Mouse (Mus musculus): ENCODE data around the gene Hnrnpc. TPM values are rescaled to one million over a fixed set of nuclear protein-coding genes. Genes with fewer than 3 reads are reported as not detected.
"Not testable (repeated sequence)": the region's sequence is repeated elsewhere in the genome, so short reads cannot be mapped to it uniquely, and the experiment has no call there.

The Hnrnpc gene
- polyA plus RNA-seq, 1 experiment from 2014 or later: 770 TPM

DNA sequence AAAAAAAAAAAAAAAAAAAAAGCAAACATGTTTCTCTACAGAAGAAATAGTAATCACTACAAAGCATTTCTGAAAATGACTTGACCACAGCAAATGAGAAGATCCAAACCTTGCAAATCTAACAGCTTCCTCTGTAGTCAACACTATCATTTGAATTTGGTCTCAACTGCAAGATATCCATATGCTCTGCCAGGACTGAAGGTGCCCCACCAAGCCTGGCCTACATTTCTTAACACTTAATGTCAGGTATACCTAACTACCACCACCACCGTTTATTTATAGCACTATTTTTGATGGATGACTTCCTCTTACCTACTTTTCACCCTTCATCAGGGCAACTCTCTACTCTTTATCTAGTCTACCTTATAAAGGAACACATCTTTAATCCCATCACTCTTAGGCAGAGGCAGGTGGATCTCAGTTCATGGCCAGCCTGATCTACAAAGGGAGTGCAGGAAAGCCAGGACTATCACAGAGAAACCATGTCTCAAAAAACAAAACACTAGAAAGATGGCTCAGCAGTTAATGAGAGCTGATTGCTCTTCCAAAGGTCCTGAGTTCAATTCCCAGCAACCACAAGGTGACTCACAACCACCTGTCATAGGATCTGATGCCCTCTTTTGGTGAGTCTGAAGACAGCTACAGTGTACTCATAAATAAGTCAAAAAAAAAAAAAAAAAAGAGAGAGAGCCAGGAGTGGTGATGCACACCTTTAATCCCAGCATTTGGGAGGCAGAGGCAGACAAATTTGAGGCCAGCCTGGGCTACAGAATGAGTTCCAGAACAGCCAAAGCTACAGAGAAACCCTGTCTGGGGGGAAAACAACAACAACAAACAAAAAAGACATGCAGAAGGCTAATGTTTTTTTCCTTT, 2.3 kb downstream of the Hnrnpc start:
- Histone ChIP-seq H3K36me3 (peaks cover 14% of the 10 kb centered on the region), H3K9ac (replicated peaks) (no peak overlapping the region), H3K27me3 (no peaks in the 10 kb centered on the region), H3K4me2 (replicated peaks) (peak overlapping the region; percentile 74), H3K9me3 (no peaks in the 10 kb centered on the region), H3K27ac (replicated peaks) (no peak overlapping the region), H3K4me1 (peaks cover 25% of the 10 kb centered on the region), H3K4me3 (peak overlapping the region; percentile 93)
- WGBS: 97% methylated on average over 1 of the region's 1 CpGs
- no peak for ATAC-seq (ENCODE audit: low FRiP score, low read depth)

DNA sequence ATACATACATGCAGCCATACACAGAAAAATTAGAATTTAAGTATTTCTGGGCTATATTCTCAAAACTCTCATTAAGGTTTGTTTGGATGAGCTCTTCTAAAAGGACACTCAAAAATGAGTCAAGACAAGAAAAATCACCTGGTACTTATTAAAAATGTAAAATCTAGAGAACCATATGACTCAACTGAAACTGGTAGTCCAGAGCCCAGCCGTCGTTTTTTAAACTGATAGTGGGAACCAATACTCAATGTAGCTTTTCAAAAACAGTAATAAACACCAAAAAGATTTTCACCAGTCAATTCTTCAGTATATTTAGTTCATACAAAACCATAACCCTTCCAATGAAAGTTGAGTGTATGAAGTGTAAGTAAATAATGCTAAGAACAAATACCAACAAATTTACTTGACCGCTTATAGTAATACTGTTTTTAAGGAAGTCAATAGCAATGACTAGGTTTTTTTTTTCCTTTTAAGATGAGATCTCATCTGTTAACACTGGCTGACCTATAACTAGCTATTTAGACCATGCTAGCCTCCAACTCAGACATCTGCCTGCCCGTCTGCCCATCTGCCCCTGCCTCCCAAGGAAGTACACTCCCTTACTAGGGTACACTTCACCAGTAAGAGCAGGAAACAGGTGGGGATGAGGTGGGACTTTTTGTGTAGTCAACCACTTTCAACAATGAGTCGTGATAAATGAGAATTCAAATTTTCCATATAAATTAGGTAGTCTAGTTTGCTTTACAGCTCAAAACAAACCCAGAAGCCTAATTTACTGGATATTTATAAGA, 3.5 kb downstream of the Hnrnpc start:
- 0 out of 2 replicates have a peak overlapping the region, but pooled peaks have one; percentile 31 for H3K4me2 ChIP-seq (replicated peaks)
- H3K9me3 ChIP-seq: no peaks in the 10 kb centered on the region
- no peak overlapping the region for H3K9ac ChIP-seq (replicated peaks)
- H3K27me3 ChIP-seq: no peaks in the 10 kb centered on the region
- H3K4me1 ChIP-seq: peaks cover 25% of the 10 kb centered on the region
- H3K4me3 ChIP-seq: peak overlapping the region; percentile 15; the same call in 1 of the 2 replicates
- peaks cover 24% of the 10 kb centered on the region for H3K36me3 ChIP-seq
- ATAC-seq (ENCODE audit: low FRiP score, low read depth): no peak
- 76% methylated on average over 5 of the region's 5 CpGs for WGBS
- no peak overlapping the region for H3K27ac ChIP-seq (replicated peaks)

DNA sequence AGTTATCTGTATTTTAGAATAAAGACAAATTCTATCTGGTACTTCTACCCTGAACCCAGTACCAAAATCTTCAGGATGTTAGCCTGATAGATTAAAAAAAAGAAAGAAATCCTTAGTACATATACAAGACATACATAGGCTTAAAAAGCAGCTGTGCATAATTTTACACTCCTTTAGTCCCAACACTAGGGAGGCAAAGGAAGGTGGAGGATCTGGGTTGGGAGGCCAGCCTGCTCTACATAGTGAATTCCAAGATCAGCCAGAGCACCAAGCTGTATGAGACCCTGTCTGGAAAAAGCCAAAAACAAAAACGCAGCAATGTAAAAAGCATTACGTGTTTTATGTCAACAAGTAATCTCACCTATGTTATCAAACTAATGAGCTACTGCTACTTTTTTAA, 4.3 kb downstream of the Hnrnpc start:
- Histone ChIP-seq H3K27me3 (no peaks in the 10 kb centered on the region), H3K4me1 (peaks cover 25% of the 10 kb centered on the region), H3K27ac (replicated peaks) (no peak overlapping the region), H3K9ac (replicated peaks) (no peak overlapping the region), H3K9me3 (no peaks in the 10 kb centered on the region), H3K36me3 (peaks cover 28% of the 10 kb centered on the region), H3K4me3 (no peak overlapping the region), H3K4me2 (replicated peaks) (0 out of 2 replicates have a peak overlapping the region, but pooled peaks have one; percentile 22)
- WGBS: 90% methylated on average over 2 of the region's 2 CpGs
- no peak for ATAC-seq (ENCODE audit: low FRiP score, low read depth)

DNA sequence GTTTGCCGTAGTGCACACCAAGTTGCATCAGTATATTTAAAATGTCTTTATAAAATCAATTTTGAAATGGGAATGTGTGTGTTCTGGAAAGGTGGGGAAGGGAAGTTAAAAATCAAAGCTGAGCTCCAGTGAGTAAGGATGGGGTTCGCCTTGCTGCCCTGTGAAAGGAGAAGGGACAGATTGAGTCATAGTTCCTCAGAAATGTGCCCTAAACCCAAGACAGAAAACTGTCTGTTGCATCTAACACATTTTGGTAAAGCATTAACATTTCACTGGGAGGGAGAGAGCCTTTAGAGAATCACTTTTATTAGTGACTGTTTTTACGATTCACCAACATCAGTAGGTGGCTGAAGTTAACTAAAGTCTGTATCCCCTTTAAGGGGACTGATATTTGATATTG, 5.4 kb downstream of the Hnrnpc start:
- not testable (repeated sequence) for H3K9me3 ChIP-seq; H3K27me3 ChIP-seq; H3K4me2 ChIP-seq (replicated peaks); H3K27ac ChIP-seq (replicated peaks); ATAC-seq (ENCODE audit: low FRiP score, low read depth); H3K4me3 ChIP-seq; H3K9ac ChIP-seq (replicated peaks)
- Histone ChIP-seq H3K36me3 (peaks cover 31% of the 10 kb centered on the region), H3K4me1 (peaks cover 25% of the 10 kb centered on the region)
- WGBS: 90% methylated on average over 3 of the region's 3 CpGs

DNA sequence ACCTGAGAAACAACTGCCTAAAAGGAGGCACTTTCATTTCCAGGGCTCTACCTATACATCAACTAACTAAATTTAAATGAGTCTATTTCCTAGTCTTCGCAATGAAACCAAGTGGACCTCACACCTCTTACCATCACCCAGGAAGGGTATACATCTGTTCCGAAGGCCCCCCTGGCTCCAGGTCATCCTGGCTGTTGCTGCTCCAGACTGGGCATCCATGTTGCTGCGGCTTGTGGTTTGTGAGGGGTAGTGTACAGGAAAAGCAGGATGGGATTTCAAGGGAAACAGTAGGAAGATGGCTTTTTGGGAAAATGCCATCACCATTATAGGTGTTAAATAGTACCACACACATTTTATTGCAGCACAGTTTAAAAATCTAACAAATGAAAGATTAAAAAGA, 6.6 kb downstream of the Hnrnpc start:
- H3K36me3 ChIP-seq: peaks cover 38% of the 10 kb centered on the region
- H3K27ac ChIP-seq (replicated peaks): not testable (repeated sequence)

DNA sequence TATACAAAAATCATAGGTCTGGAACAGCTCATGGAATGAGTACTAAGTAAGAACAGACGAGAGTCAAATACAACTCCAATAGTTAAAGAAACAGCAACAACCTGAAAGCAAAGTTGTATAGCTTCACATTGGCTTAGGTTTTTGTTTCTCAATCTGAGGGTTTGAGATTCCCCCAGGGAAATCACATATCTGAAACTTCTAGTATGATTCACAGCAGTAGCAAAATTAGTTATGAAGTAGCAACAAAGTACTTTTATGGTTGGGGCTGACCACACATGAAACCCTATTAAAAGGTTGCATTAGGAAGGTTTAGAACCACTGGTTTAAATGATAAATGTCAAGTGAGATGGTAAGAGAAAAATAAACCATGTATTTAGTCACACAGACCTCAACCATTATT, 9.3 kb downstream of the Hnrnpc start:
- no peak overlapping the region for H3K4me2 ChIP-seq (replicated peaks)
- H3K36me3 ChIP-seq: peaks cover 48% of the 10 kb centered on the region
- no peak for ATAC-seq (ENCODE audit: low FRiP score, low read depth)
- WGBS: 92% methylated on average over 1 of the region's 1 CpGs
- no peak overlapping the region for H3K4me3 ChIP-seq
- no peak overlapping the region for H3K27ac ChIP-seq (replicated peaks)
- H3K27me3 ChIP-seq: no peaks in the 10 kb centered on the region
- H3K9me3 ChIP-seq: no peaks in the 10 kb centered on the region
- H3K9ac ChIP-seq (replicated peaks): no peak overlapping the region
- H3K4me1 ChIP-seq: peaks cover under 1% of the 10 kb centered on the region

More for the DNA sequence above, 6.6 kb downstream of the Hnrnpc start:
- not testable (repeated sequence) for H3K9me3 ChIP-seq; H3K4me2 ChIP-seq (replicated peaks); ATAC-seq (ENCODE audit: low FRiP score, low read depth); H3K27me3 ChIP-seq; H3K9ac ChIP-seq (replicated peaks); H3K4me3 ChIP-seq
- peaks cover 18% of the 10 kb centered on the region for H3K4me1 ChIP-seq
- WGBS: 93% methylated on average over 3 of the region's 3 CpGs

DNA sequence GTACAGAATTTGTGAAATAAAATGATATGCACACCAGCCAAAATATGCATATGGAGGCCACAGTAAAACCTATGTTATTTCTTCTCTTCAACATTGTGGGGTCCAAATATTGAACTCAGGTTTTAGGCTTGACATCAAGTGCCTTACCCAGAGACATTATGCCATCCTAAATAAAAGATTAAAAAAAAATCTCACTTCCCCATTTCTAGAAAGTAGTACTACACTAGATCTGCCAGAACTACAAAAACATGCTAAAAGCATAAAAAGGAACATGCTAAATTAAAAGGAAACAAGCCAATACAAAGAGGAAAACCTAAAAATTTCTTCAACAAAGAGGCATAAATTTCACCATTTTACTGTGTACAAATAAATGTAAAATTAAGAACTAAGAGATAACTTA, 20.7 kb downstream of the Hnrnpc start:
- H3K9ac ChIP-seq (replicated peaks): no peak overlapping the region
- no peak for ATAC-seq (ENCODE audit: low FRiP score, low read depth)
- H3K27me3 ChIP-seq: no peaks in the 10 kb centered on the region
- no peak overlapping the region for H3K4me2 ChIP-seq (replicated peaks)
- no peaks in the 10 kb centered on the region for H3K9me3 ChIP-seq
- no peak overlapping the region for H3K27ac ChIP-seq (replicated peaks)
- no peak overlapping the region for H3K4me3 ChIP-seq
- peaks cover 68% of the 10 kb centered on the region for H3K36me3 ChIP-seq
- no peaks in the 10 kb centered on the region for H3K4me1 ChIP-seq

DNA sequence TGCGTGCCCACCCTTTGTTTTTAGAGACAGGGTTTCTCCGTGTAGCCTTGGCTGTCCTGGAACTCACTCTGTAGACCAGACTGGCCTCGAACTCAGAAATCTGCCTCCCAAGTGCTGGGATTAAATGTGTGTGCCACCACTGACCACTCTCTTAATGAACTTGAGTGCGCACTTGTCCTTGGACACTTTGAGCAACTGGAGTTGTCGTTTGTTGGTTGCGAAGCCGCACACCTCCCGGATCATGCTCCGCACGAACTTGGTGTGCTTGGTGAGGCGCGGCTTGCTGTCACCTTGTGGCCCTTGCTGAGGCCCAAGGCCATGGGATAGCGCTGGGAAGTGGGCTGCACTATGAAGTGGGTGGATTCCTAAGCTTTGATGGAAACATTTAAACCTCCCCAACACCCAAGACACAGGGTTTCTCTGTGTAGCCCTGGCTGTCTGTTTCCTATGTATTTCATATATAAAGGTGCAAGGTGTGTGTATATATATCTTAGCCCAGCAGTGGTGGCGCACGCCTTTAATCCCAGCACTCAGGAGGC, 32.2 kb downstream of the Hnrnpc start:
- Histone ChIP-seq H3K9me3 (no peaks in the 10 kb centered on the region), H3K9ac (replicated peaks) (no peak overlapping the region), H3K4me1 (no peaks in the 10 kb centered on the region), H3K27me3 (no peaks in the 10 kb centered on the region), H3K27ac (replicated peaks) (no peak overlapping the region), H3K4me3 (no peak overlapping the region), H3K36me3 (peaks cover 58% of the 10 kb centered on the region), H3K4me2 (replicated peaks) (no peak overlapping the region)
- WGBS: 93% methylated on average over 15 of the region's 15 CpGs
- no peak for ATAC-seq (ENCODE audit: low FRiP score, low read depth)

DNA sequence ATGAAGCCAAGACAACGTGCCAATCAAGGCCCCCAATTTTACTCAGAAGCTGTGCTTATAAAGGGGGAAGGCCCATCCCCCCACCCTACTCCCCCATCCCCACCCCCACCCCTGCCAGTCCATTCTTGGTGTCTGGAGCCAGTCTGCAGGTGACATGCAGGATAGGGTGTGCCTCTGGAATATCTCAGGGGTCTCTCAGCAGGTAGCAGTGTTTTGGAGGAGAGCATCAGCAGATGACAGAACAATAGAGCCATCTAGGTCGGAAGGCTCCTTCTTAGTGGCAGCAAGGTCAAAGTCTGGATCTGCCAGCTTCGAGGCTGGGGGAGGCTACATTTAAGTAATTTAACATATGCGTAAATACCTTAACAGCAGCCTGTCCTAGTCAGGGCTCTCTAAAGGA, 37.7 kb downstream of the Hnrnpc start:
- H3K4me2 ChIP-seq (replicated peaks): no peak overlapping the region
- no peak overlapping the region for H3K27ac ChIP-seq (replicated peaks)
- no peak for ATAC-seq (ENCODE audit: low FRiP score, low read depth)
- 65% methylated on average over 4 of the region's 4 CpGs for WGBS
- H3K9ac ChIP-seq (replicated peaks): no peak overlapping the region
- no peaks in the 10 kb centered on the region for H3K4me1 ChIP-seq
- no peak overlapping the region for H3K4me3 ChIP-seq
- no peaks in the 10 kb centered on the region for H3K9me3 ChIP-seq
- no peaks in the 10 kb centered on the region for H3K27me3 ChIP-seq
- peaks cover 7% of the 10 kb centered on the region for H3K36me3 ChIP-seq

DNA sequence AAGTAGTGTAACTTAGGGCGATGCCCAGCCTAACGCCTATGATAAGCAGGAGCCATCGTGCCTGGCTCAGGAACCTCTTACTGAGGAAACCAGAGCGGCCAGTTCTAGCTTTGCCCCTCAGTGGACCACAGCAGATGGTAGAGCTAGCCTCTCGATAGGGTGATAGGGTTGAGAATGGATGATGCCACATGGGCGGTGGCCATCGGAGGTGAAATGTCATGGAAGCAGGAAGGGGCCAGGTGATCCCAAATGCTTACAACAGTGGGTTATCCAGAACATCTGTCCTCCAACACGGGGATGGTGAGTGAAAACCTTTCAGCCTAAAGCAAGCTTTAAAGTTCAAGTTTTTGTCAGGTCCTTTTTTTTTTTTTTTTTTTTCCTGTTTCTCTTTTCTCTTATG, 42.0 kb downstream of the Hnrnpc start:
- ATAC-seq (ENCODE audit: low FRiP score, low read depth): no peak
- Histone ChIP-seq H3K27me3 (no peaks in the 10 kb centered on the region), H3K9me3 (no peaks in the 10 kb centered on the region), H3K4me2 (replicated peaks) (no peak overlapping the region), H3K4me3 (no peak overlapping the region), H3K27ac (replicated peaks) (no peak overlapping the region), H3K9ac (replicated peaks) (no peak overlapping the region), H3K36me3 (no peaks in the 10 kb centered on the region), H3K4me1 (no peaks in the 10 kb centered on the region)
- WGBS: 85% methylated on average over 8 of the region's 8 CpGs

DNA sequence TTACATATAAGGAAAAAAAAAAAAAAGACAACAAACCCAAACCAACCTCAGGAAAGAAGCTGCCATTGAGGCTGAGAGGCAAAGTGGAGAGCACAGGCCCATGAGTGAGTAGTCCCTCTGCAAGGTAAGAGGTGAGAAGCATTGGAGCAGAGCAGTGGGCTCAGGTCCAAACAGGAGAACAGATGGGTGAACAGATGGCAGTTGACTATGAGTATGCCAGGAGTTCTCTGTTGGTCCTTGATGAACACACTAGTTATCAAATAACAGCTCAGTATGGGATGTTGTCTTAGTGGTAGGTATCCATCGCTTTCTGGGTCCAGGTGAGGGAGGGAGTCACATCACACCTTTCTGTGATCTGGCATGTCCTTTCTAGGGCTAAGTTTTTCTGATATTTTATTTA, 43.0 kb downstream of the Hnrnpc start:
- H3K27ac ChIP-seq (replicated peaks): no peak overlapping the region
- H3K9ac ChIP-seq (replicated peaks): no peak overlapping the region
- H3K9me3 ChIP-seq: no peaks in the 10 kb centered on the region
- 93% methylated on average over 1 of the region's 1 CpGs for WGBS
- no peak overlapping the region for H3K4me3 ChIP-seq
- no peaks in the 10 kb centered on the region for H3K36me3 ChIP-seq
- no peaks in the 10 kb centered on the region for H3K27me3 ChIP-seq
- H3K4me1 ChIP-seq: no peaks in the 10 kb centered on the region
- H3K4me2 ChIP-seq (replicated peaks): no peak overlapping the region
- no peak for ATAC-seq (ENCODE audit: low FRiP score, low read depth)

DNA sequence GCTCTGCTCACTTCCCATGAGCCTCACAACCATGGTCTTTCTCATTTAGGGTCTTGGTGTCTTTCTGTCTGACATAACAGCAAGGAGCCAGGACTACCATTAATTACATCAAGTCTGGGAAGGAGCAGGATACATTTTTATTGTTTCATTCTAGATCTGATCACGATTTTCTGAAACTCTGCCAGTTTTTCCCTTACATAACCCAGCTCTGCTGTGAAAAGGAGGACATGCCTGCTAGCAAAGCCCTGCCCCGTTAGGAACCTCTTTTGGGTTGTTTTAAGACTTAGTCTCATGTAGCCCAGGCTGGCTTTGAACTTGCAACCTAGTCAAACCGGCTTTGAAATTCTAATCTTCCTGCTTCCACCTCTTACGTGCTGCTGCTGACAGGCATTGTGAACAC, 43.8 kb downstream of the Hnrnpc start:
- Histone ChIP-seq H3K4me1 (no peaks in the 10 kb centered on the region), H3K4me3 (no peak overlapping the region), H3K27ac (replicated peaks) (no peak overlapping the region), H3K36me3 (no peaks in the 10 kb centered on the region), H3K9ac (replicated peaks) (no peak overlapping the region), H3K4me2 (replicated peaks) (no peak overlapping the region), H3K27me3 (no peaks in the 10 kb centered on the region), H3K9me3 (no peaks in the 10 kb centered on the region)
- WGBS: 78% methylated on average over 4 of the region's 4 CpGs
- ATAC-seq (ENCODE audit: low FRiP score, low read depth): no peak
